Mouse (Mus musculus): Measurements from ENCODE around the gene Mertk.

- TF ChIP-seq POLR2A (IDR thresholded peaks at IDR 0.05; ENCODE audit: insufficient read depth, low read length) (no peak), CTCF (IDR thresholded peaks at IDR 0.05; ENCODE audit: low read depth, low read length) (no peak)
Observed at GRCm38 (mm10) chr2:128783660-128784345, 85.0 kb downstream of the Mertk start.
